Mouse (Mus musculus) hindbrain, embryonic 11.5 days (tissue): ENCODE data around the gene Laptm5. TPM values are rescaled to one million over a fixed set of nuclear protein-coding genes. Genes with fewer than 3 reads are reported as not detected.
A peak's percentile ranks its signal among the peaks of the same experiment; 100 is the strongest.

Experiments
- ATAC-seq: fragments of 200-750 bp; cut with Nextera tagmentation; 2 replicates; pipeline ENCODE4 v1.8.0; 2017; ENCODE audit warnings: mild to moderate bottlenecking, moderate TSS enrichment, moderate library complexity; ENCODE audit not compliant: low FRiP score
- DNase-seq: peaks from one replicate; pipeline ENCODE4 v3.0.0-alpha.2; 2015; ENCODE audit warnings: low spot score
- H3K27ac ChIP-seq: fragments of 300-500 bp; sonication (generic); 2 replicates; pipeline ENCODE4 v1.5.1; 2014; ENCODE audit warnings: mild to moderate bottlenecking, low read depth, low read length
- H3K27me3 ChIP-seq: fragments of 300-500 bp; sonication (generic); 2 replicates; pipeline ENCODE4 v1.6.1; 2014; ENCODE audit warnings: mild to moderate bottlenecking, low read length, moderate library complexity, mixed read lengths; ENCODE audit not compliant: control insufficient read depth, insufficient read depth
- H3K36me3 ChIP-seq: fragments of 300-500 bp; sonication (generic); 2 replicates; pipeline ENCODE4 v1.6.1; 2014; ENCODE audit warnings: mild to moderate bottlenecking, low read length, moderate library complexity, mixed read lengths; ENCODE audit not compliant: control insufficient read depth, insufficient read depth
- H3K4me1 ChIP-seq: fragments of 300-500 bp; sonication (generic); replicated peaks from 2 replicates; pipeline ENCODE4 v1.6.1; 2014; ENCODE audit warnings: low read length, mixed read lengths; ENCODE audit not compliant: control insufficient read depth, insufficient read depth
- H3K4me2 ChIP-seq: fragments of 300-500 bp; sonication (generic); replicated peaks from 2 replicates; pipeline ENCODE4 v1.6.1; 2014; ENCODE audit warnings: mild to moderate bottlenecking, low read depth, low read length
- H3K4me3 ChIP-seq: fragments of 300-500 bp; sonication (generic); 2 replicates; pipeline ENCODE4 v1.5.1; 2014; ENCODE audit warnings: low read depth, low read length
- H3K9ac ChIP-seq: fragments of 300-500 bp; sonication (generic); 2 replicates; pipeline ENCODE4 v1.6.1; 2014; ENCODE audit warnings: low read depth, low read length
- H3K9me3 ChIP-seq: fragments of 300-500 bp; sonication (generic); 2 replicates; pipeline ENCODE4 v1.6.1; 2016; ENCODE audit warnings: low read length; ENCODE audit not compliant: control insufficient read depth
- WGBS: fragments of 180-500 bp; shearing (Covaris S2); extraction: QIAGEN DNeasy Blood & Tissue Kit; methylation state at CpG from one replicate; pipeline ENCODE4 v1.1.7; 2014; 5-methylcytosine and 5-hydroxymethylcytosine counted together
- polyA plus RNA-seq: library from polyadenylated mRNA; unstranded; fragments of >200 nt; fragmentation: Nextera tagmentation; extraction: Ambion mirVana; gene quantifications from 2 replicates; pipeline ENCODE4 v1.2.1, GENCODE M21; 2014

Laptm5 gene
- polyA plus RNA-seq, 1 experiment from 2014 or later: 32.1 TPM

- Histone ChIP-seq H3K4me2 (no peak overlapping the region), H3K4me1 (no peaks in the 10 kb centered on the region), H3K36me3 (no peaks in the 10 kb centered on the region), H3K27ac (no peak overlapping the region), H3K27me3 (no peaks in the 10 kb centered on the region), H3K9me3 (no peaks in the 10 kb centered on the region), H3K9ac (no peak overlapping the region), H3K4me3 (no peak overlapping the region)
- DNase-seq (no peak), ATAC-seq (no peak)
- WGBS: 85% methylated on average over 34 of the region's 35 CpGs
Measured at GRCm38 (mm10) chr4:130949821-130950384, 37.0 kb downstream of the Laptm5 start.

- Histone ChIP-seq H3K27me3 (no peaks in the 10 kb centered on the region), H3K27ac (no peak overlapping the region), H3K9ac (no peak overlapping the region), H3K36me3 (no peaks in the 10 kb centered on the region), H3K4me1 (no peaks in the 10 kb centered on the region), H3K4me3 (no peak overlapping the region), H3K4me2 (no peak overlapping the region), H3K9me3 (no peaks in the 10 kb centered on the region)
- DNase-seq: peak; percentile 44
- no peak for ATAC-seq
- 50% methylated on average over 17 of the region's 17 CpGs for WGBS
Measured at GRCm38 (mm10) chr4:130952531-130952930, 39.6 kb downstream of the Laptm5 start.

- 67% methylated on average over 10 of the region's 10 CpGs for whole genome bisulfite sequencing
- DNase-seq (no peak), ATAC-seq (no peak)
- Histone ChIP-seq H3K9ac (no peak overlapping the region), H3K4me2 (no peak overlapping the region), H3K9me3 (no peaks in the 10 kb centered on the region), H3K27me3 (no peaks in the 10 kb centered on the region), H3K4me3 (no peak overlapping the region), H3K4me1 (no peaks in the 10 kb centered on the region), H3K27ac (no peak overlapping the region), H3K36me3 (no peaks in the 10 kb centered on the region)
Measured at GRCm38 (mm10) chr4:130957156-130957555, 44.2 kb downstream of the Laptm5 start.

GRCm38 (mm10) chr4:130958812-130959211 lies 45.9 kb downstream of the Laptm5 start:
- ATAC-seq: no peak
- no peak overlapping the region for H3K4me3 ChIP-seq
- H3K36me3 ChIP-seq: no peaks in the 10 kb centered on the region
- no peak overlapping the region for H3K4me2 ChIP-seq
- DNase-seq: no peak
- WGBS: 67% methylated on average over 5 of the region's 5 CpGs
- no peaks in the 10 kb centered on the region for H3K27me3 ChIP-seq
- H3K27ac ChIP-seq: no peak overlapping the region
- H3K9ac ChIP-seq: no peak overlapping the region
- H3K4me1 ChIP-seq: no peaks in the 10 kb centered on the region
- H3K9me3 ChIP-seq: no peaks in the 10 kb centered on the region

GRCm38 (mm10) chr4:130959678-130960077 lies 46.8 kb downstream of the Laptm5 start:
- H3K9me3 ChIP-seq: no peaks in the 10 kb centered on the region
- no peak overlapping the region for H3K27ac ChIP-seq
- no peak overlapping the region for H3K4me3 ChIP-seq
- no peak overlapping the region for H3K9ac ChIP-seq
- WGBS: 55% methylated on average over 6 of the region's 6 CpGs
- no peaks in the 10 kb centered on the region for H3K36me3 ChIP-seq
- no peak for DNase-seq
- no peaks in the 10 kb centered on the region for H3K27me3 ChIP-seq
- no peak for ATAC-seq
- H3K4me1 ChIP-seq: no peaks in the 10 kb centered on the region
- no peak overlapping the region for H3K4me2 ChIP-seq

GRCm38 (mm10) chr4:130960118-130960734 lies 47.3 kb downstream of the Laptm5 start:
- Histone ChIP-seq H3K27ac (no peak overlapping the region), H3K27me3 (no peaks in the 10 kb centered on the region), H3K4me2 (no peak overlapping the region), H3K9ac (no peak overlapping the region), H3K36me3 (no peaks in the 10 kb centered on the region), H3K4me1 (no peaks in the 10 kb centered on the region), H3K9me3 (no peaks in the 10 kb centered on the region), H3K4me3 (no peak overlapping the region)
- WGBS: 37% methylated on average over 9 of the region's 9 CpGs
- ATAC-seq (no peak), DNase-seq (peak; percentile 94)

- H3K4me1 ChIP-seq: no peaks in the 10 kb centered on the region
- no peaks in the 10 kb centered on the region for H3K9me3 ChIP-seq
- no peak overlapping the region for H3K27ac ChIP-seq
- ATAC-seq (no peak), DNase-seq (no peak)
- WGBS: 89% methylated on average over 1 of the region's 1 CpGs
- no peaks in the 10 kb centered on the region for H3K36me3 ChIP-seq
- H3K4me3 ChIP-seq: no peak overlapping the region
- no peaks in the 10 kb centered on the region for H3K27me3 ChIP-seq
- no peak overlapping the region for H3K4me2 ChIP-seq
- H3K9ac ChIP-seq: no peak overlapping the region
Measured at GRCm38 (mm10) chr4:130971278-130971677, 58.4 kb downstream of the Laptm5 start.

GRCm38 (mm10) chr4:130972421-130972829 lies 59.5 kb downstream of the Laptm5 start:
- Histone ChIP-seq H3K4me2 (no peak overlapping the region), H3K36me3 (no peaks in the 10 kb centered on the region), H3K9me3 (no peaks in the 10 kb centered on the region), H3K27me3 (no peaks in the 10 kb centered on the region), H3K9ac (no peak overlapping the region), H3K27ac (no peak overlapping the region), H3K4me1 (no peaks in the 10 kb centered on the region), H3K4me3 (no peak overlapping the region)
- WGBS: 86% methylated on average over 5 of the region's 5 CpGs
- ATAC-seq: no peak
- DNase-seq: no peak
